Mouse (Mus musculus): ENCODE results near the gene Olfr140. TPM values are rescaled to one million over a fixed set of nuclear protein-coding genes. Genes with fewer than 3 reads are reported as not detected.

Gene Olfr140
- not detected in 2 replicates for polyA plus RNA-seq (2014; fragmentation: Nextera tagmentation; extraction: Ambion mirVana)

DNA sequence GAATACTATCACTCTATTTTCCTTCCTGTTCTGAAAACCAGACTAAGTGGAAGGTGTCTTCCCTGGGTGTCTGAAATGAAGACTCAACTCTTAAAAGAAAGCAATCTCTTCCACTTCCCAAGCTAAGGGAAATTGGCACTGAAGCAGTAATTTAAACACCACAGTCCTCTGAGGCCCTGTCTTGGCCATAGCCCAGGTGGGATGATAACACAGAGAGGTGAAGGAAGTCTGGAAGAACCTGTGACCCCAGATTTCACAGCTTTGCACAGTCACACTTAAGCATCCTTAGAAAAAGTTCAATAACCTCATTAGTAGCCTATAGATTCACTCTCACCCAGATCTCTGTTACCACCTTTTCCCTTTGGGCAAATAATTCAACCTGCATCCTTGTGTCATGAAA lies at the start of gene Olfr140:
Olfr140 (minus strand) TSS at position 101 of the 400 bp plus-strand sequence.
- Histone ChIP-seq H3K9me3 (ENCODE audit: control insufficient read depth, low read length) (no peaks in the 10 kb centered on the region), H3K4me2 (ENCODE audit: low read depth, low read length) (no peak within 1 kb of the TSS), H3K4me1 (ENCODE audit: control insufficient read depth, insufficient read depth, low read length) (no peaks in the 10 kb centered on the region), H3K9ac (replicated peaks; ENCODE audit: low read depth, low read length) (no peak within 1 kb of the TSS), H3K4me3 (ENCODE audit: low read depth, low read length) (no peak within 1 kb of the TSS), H3K27me3 (ENCODE audit: control insufficient read depth, insufficient read depth, low read length) (no peaks in the 10 kb centered on the region), H3K27ac (ENCODE audit: low read depth, low read length) (no peak within 1 kb of the TSS), H3K36me3 (ENCODE audit: control insufficient read depth, insufficient read depth, low read length) (no peaks in the 10 kb centered on the region)
- ATAC-seq (ENCODE audit: low read depth) = no peak

DNA sequence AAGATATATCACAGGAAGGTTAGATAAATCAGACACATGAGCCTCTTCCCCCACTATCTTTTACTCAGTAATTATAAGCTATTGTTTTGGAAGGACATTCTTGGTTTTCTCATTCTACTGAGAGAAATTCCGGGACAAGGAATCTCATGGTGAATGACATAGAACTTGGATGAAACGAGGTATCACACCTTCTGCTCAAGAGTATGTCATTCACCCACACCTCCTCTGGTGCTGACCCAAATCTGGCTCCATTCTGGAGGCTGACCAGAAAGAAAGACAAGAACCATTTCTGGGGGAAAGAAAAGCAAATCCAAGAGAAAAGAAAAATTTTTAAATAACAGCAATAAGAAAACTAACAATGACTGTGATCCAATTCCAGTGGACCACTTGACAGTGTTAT lies 6.7 kb upstream of the Olfr140 start:
- Histone ChIP-seq H3K4me3 (ENCODE audit: low read depth, low read length) (no peak overlapping the region), H3K9me3 (ENCODE audit: control insufficient read depth, low read length) (no peaks in the 10 kb centered on the region), H3K27me3 (ENCODE audit: control insufficient read depth, insufficient read depth, low read length) (no peaks in the 10 kb centered on the region), H3K36me3 (ENCODE audit: control insufficient read depth, insufficient read depth, low read length) (no peaks in the 10 kb centered on the region), H3K27ac (ENCODE audit: low read depth, low read length) (no peak overlapping the region), H3K4me2 (ENCODE audit: low read depth, low read length) (no peak overlapping the region), H3K4me1 (ENCODE audit: control insufficient read depth, insufficient read depth, low read length) (no peaks in the 10 kb centered on the region), H3K9ac (replicated peaks; ENCODE audit: low read depth, low read length) (no peak overlapping the region)
- no peak for ATAC-seq (ENCODE audit: low read depth)
- 85% methylated on average over 2 of the region's 2 CpGs for WGBS

DNA sequence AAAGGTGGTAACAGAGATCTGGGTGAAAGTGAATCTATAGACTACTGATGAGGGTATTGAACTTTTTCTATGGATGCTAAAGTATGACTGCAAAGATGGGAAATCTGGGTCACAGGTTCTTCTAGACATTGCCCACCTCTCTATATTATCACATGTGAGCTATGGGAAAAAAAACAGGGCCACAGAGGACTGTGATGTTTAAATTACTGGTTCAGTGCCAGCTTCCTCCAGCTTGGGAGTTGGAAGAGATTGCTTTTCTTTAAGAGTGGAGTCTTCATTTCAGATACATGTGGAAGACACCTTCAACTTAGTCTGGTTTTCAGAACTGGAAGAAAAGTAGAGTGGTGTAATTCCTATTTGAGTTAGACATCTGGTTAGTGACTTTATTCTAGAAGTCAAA lies 28.4 kb downstream of the Olfr140 start, which contains the start of gene Olfr1265:
Olfr1265 (plus strand) TSS at position 301 of the 400 bp plus-strand sequence.
- Histone ChIP-seq H3K9me3 (ENCODE audit: control insufficient read depth, low read length) (no peaks in the 10 kb centered on the region), H3K4me1 (ENCODE audit: control insufficient read depth, insufficient read depth, low read length) (no peaks in the 10 kb centered on the region), H3K4me3 (ENCODE audit: low read depth, low read length) (no peak within 1 kb of the TSS), H3K9ac (replicated peaks; ENCODE audit: low read depth, low read length) (no peak within 1 kb of the TSS), H3K4me2 (ENCODE audit: low read depth, low read length) (no peak within 1 kb of the TSS), H3K27ac (ENCODE audit: low read depth, low read length) (no peak within 1 kb of the TSS), H3K27me3 (ENCODE audit: control insufficient read depth, insufficient read depth, low read length) (no peaks in the 10 kb centered on the region), H3K36me3 (ENCODE audit: control insufficient read depth, insufficient read depth, low read length) (no peaks in the 10 kb centered on the region)
- no peak for ATAC-seq (ENCODE audit: low read depth)

DNA sequence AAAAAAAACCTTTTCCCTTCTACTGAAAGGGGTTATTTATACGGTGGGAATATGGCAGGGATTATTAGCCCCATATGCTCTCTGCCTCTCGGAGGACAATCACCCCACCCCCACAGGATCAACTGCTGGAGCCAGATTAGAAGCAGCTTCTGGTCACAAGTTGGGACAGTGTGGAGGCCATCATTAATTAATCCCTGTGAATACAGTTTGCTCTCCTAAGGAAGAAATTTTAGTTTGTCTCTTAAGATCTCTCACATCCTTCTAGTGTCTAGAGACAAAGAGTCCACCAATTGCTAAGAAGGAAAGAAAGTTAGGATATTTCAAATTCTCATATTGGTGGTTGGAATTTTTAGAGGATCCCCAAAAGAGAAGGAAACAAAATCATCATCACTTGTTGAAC lies 37.9 kb downstream of the Olfr140 start, which contains the start of gene Olfr1264:
Olfr1264 (minus strand) TSS at position 101 of the 400 bp plus-strand sequence.
- WGBS = 80% methylated on average over 2 of the region's 2 CpGs
- H3K4me3 ChIP-seq (ENCODE audit: low read depth, low read length) = no peak within 1 kb of the TSS

DNA sequence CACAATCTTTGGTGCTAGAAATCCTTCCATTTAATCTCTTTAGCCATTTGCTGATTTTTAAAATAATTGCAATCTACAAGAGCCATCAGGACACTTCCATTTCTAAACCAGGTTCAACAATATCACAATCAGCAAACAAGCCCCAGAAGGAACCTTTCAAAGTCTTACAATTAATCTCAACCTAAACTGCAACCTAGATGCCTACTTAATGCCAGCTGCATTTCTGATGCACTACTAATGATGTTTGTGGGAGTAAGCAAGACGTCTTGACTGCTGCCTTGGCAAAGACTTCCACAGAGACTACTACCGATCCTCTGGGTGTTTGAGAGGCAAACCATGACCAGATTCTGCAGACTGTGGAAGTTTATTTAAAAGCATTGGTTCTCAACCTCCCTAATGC lies 51.6 kb downstream of the Olfr140 start, which contains the start of gene Olfr1263:
Olfr1263 (plus strand) TSS at position 301 of the 400 bp plus-strand sequence.
- Histone ChIP-seq H3K4me2 (ENCODE audit: low read depth, low read length) (no peak within 1 kb of the TSS), H3K27me3 (ENCODE audit: control insufficient read depth, insufficient read depth, low read length) (no peaks in the 10 kb centered on the region), H3K27ac (ENCODE audit: low read depth, low read length) (no peak within 1 kb of the TSS), H3K9me3 (ENCODE audit: control insufficient read depth, low read length) (no peaks in the 10 kb centered on the region), H3K36me3 (ENCODE audit: control insufficient read depth, insufficient read depth, low read length) (no peaks in the 10 kb centered on the region), H3K4me3 (ENCODE audit: low read depth, low read length) (no peak within 1 kb of the TSS), H3K9ac (replicated peaks; ENCODE audit: low read depth, low read length) (no peak within 1 kb of the TSS), H3K4me1 (ENCODE audit: control insufficient read depth, insufficient read depth, low read length) (no peaks in the 10 kb centered on the region)
- ATAC-seq (ENCODE audit: low read depth) = no peak
- WGBS = 77% methylated on average over 2 of the region's 2 CpGs

More for the DNA sequence above, 37.9 kb downstream of the Olfr140 start, which contains the start of gene Olfr1264:
- H3K27ac ChIP-seq (ENCODE audit: low read depth, low read length) = no peak within 1 kb of the TSS
- ATAC-seq (ENCODE audit: low read depth) = no peak
- H3K4me2 ChIP-seq (ENCODE audit: low read depth, low read length) = no peak within 1 kb of the TSS
- H3K9me3 ChIP-seq (ENCODE audit: control insufficient read depth, low read length) = no peaks in the 10 kb centered on the region
- no peak within 1 kb of the TSS for H3K9ac ChIP-seq (replicated peaks; ENCODE audit: low read depth, low read length)
- no peaks in the 10 kb centered on the region for H3K27me3 ChIP-seq (ENCODE audit: control insufficient read depth, insufficient read depth, low read length)
- H3K36me3 ChIP-seq (ENCODE audit: control insufficient read depth, insufficient read depth, low read length) = no peaks in the 10 kb centered on the region
- no peaks in the 10 kb centered on the region for H3K4me1 ChIP-seq (ENCODE audit: control insufficient read depth, insufficient read depth, low read length)

DNA sequence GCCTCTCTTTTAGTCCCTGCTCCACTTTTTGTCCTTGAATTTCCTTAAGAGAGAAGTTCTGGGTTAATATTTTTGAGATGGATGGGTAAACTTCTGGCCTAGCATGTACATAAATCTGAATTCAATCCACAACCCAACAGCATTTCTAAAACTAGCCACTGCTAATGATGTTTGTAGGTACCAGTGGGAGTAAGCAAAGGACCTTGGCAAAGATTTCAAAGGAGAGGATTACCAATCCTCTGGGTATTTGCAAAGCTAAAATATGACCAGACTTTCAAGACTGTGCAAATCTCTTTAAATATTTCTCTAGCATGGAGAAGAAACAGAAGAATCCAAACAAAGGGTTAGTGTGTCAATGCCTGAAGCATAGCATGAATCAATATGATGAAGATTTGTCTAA lies 63.5 kb downstream of the Olfr140 start, which contains the start of gene Olfr1262:
Olfr1262 (plus strand) TSS at position 301 of the 400 bp plus-strand sequence.
- Histone ChIP-seq H3K4me1 (ENCODE audit: control insufficient read depth, insufficient read depth, low read length) (no peaks in the 10 kb centered on the region), H3K36me3 (ENCODE audit: control insufficient read depth, insufficient read depth, low read length) (no peaks in the 10 kb centered on the region), H3K27ac (ENCODE audit: low read depth, low read length) (no peak within 1 kb of the TSS), H3K27me3 (ENCODE audit: control insufficient read depth, insufficient read depth, low read length) (no peaks in the 10 kb centered on the region), H3K4me3 (ENCODE audit: low read depth, low read length) (no peak within 1 kb of the TSS), H3K9me3 (ENCODE audit: control insufficient read depth, low read length) (no peaks in the 10 kb centered on the region), H3K4me2 (ENCODE audit: low read depth, low read length) (no peak within 1 kb of the TSS), H3K9ac (replicated peaks; ENCODE audit: low read depth, low read length) (no peak within 1 kb of the TSS)
- no peak for ATAC-seq (ENCODE audit: low read depth)

Other genes with a start within 250 kb of the Olfr140 start
- gene Olfr1256, start 222.0 kb downstream of the Olfr140 start, polyA plus RNA-seq (2014; fragmentation: Nextera tagmentation; extraction: Ambion mirVana) = not detected in 2 replicates
- not detected in 2 replicates for gene Olfr48, start 215.4 kb downstream of the Olfr140 start, polyA plus RNA-seq (2014; fragmentation: Nextera tagmentation; extraction: Ambion mirVana)
- gene Olfr1257, start 185.2 kb downstream of the Olfr140 start, polyA plus RNA-seq (2014; fragmentation: Nextera tagmentation; extraction: Ambion mirVana) = not detected in 2 replicates
- not detected in 2 replicates for gene Olfr1258, start 136.3 kb downstream of the Olfr140 start, polyA plus RNA-seq (2014; fragmentation: Nextera tagmentation; extraction: Ambion mirVana)
- not detected in 2 replicates for gene Olfr1259, start 114.9 kb downstream of the Olfr140 start, polyA plus RNA-seq (2014; fragmentation: Nextera tagmentation; extraction: Ambion mirVana)
- 0.47 TPM in 1 of 2 replicates, not detected in the other for gene Olfr1260, start 89.3 kb downstream of the Olfr140 start, polyA plus RNA-seq (2014; fragmentation: Nextera tagmentation; extraction: Ambion mirVana)
- not detected in 2 replicates for gene Olfr1261, start 72.4 kb downstream of the Olfr140 start, polyA plus RNA-seq (2014; fragmentation: Nextera tagmentation; extraction: Ambion mirVana)
- gene Olfr1262, start 63.4 kb downstream of the Olfr140 start, polyA plus RNA-seq (2014; fragmentation: Nextera tagmentation; extraction: Ambion mirVana) = not detected in 2 replicates
- not detected in 2 replicates for gene Olfr1263, start 51.5 kb downstream of the Olfr140 start, polyA plus RNA-seq (2014; fragmentation: Nextera tagmentation; extraction: Ambion mirVana)
- not detected in 2 replicates for gene Olfr1264, start 38.0 kb downstream of the Olfr140 start, polyA plus RNA-seq (2014; fragmentation: Nextera tagmentation; extraction: Ambion mirVana)
- not detected in 2 replicates for gene Olfr1265, start 28.3 kb downstream of the Olfr140 start, polyA plus RNA-seq (2014; fragmentation: Nextera tagmentation; extraction: Ambion mirVana)
- not detected in 2 replicates for gene Olfr1269, start 57.8 kb upstream of the Olfr140 start, polyA plus RNA-seq (2014; fragmentation: Nextera tagmentation; extraction: Ambion mirVana)
- gene Olfr32, start 78.7 kb upstream of the Olfr140 start, polyA plus RNA-seq (2014; fragmentation: Nextera tagmentation; extraction: Ambion mirVana) = not detected in 2 replicates
- not detected in 2 replicates for gene Olfr1270, start 89.5 kb upstream of the Olfr140 start, polyA plus RNA-seq (2014; fragmentation: Nextera tagmentation; extraction: Ambion mirVana)
- not detected in 2 replicates for gene Olfr1506, start 160.9 kb upstream of the Olfr140 start, polyA plus RNA-seq (2014; fragmentation: Nextera tagmentation; extraction: Ambion mirVana)
- not detected in 2 replicates for gene Olfr142, start 194.0 kb upstream of the Olfr140 start, polyA plus RNA-seq (2014; fragmentation: Nextera tagmentation; extraction: Ambion mirVana)
- not detected in 2 replicates for gene Olfr1271, start 207.4 kb upstream of the Olfr140 start, polyA plus RNA-seq (2014; fragmentation: Nextera tagmentation; extraction: Ambion mirVana)
- gene Olfr1272, start 229.2 kb upstream of the Olfr140 start, polyA plus RNA-seq (2014; fragmentation: Nextera tagmentation; extraction: Ambion mirVana) = not detected in 2 replicates

Measured in neural tube, embryonic 14.5 days (tissue).